Mouse (Mus musculus) urinary bladder, postnatal 10 days (tissue): ENCODE results near the gene Prdx5.
"Not testable (repeated sequence)": the region's sequence is repeated elsewhere in the genome, so short reads cannot be mapped to it uniquely, and the experiment has no call there.

Experiments used
- DNase-seq: peaks from one replicate; pipeline ENCODE4 v3.0.0; 2022; ENCODE audit warnings: low spot score

The Prdx5 gene

DNA sequence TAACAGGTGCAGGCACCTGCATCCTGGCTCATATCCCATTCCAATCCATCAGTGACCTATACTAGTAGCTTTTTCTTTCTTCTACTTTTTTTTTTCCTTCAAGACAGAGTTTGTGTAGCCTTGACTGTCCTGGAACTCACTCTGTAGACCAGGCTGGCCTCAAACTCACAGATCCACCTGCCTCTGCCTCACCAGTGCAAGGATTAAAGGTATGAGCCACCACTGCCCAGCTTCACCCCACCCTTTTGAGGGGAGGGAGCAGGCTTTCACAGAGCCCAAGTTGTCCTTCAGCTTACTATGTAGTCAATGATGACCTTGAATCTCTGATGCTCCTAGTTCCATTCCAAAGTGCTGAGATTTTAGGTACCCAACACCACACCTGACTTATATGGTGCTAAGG lies 9.5 kb upstream of the Prdx5 start:
- DNase-seq = no peak

DNA sequence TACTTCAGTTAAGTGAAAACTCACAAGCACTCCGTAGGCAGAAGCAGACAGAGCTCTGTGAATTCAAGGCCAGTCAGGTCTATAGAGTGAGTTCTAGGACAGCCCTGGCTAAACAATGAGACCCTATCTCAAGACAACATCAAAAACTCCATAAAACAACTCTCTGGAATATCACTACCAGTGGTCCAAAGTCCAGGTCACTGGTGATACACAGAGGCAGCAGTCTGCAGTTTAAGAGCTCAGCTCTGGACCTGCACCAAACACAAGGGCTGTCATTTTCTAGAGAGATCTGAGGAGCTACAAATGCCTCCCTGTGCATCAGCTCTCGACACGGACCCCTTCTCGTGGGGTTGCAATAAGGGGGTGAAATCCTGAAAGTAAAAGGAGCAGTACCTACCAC lies 8.4 kb upstream of the Prdx5 start:
- no peak for DNase-seq

DNA sequence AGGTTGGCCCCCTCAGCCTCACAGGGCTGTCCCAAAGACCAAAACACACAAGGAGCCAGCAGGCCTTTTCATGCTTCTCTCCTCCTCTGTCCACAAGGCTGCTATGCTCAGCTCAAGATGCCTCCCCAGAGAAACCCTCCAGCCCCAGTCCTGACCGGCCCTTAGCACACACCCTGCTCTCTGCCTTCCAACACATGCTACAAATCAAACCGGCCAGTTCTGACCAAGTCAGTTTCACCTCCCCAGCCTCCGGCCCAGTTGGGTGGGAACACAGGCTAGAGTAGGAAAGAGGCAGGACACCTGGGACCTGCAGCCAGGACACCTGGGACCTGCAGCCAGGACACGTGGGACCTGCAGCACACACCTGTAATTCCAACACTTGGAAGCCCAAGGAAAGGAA lies 6.6 kb upstream of the Prdx5 start:
- no peak for DNase-seq

DNA sequence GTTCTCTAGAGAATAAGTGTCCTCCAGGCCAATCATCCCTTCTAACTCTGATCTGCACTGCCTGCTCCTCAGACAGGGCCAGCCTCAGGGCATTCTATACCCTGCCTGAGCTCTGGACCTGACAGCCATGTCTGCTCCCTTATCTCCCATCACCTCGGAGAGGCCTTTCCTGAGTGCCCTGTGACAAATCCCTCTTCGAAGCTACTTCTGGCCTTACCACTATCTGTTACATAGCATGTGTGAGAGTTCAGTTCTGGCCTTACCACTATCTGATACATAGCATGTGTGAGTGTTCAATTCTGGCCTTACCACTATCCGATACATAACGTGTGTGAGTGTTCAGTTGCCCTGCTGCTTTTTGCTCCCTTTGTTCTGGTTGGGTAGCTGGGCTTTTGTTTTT lies 5.4 kb upstream of the Prdx5 start:
- DNase-seq = no peak

DNA sequence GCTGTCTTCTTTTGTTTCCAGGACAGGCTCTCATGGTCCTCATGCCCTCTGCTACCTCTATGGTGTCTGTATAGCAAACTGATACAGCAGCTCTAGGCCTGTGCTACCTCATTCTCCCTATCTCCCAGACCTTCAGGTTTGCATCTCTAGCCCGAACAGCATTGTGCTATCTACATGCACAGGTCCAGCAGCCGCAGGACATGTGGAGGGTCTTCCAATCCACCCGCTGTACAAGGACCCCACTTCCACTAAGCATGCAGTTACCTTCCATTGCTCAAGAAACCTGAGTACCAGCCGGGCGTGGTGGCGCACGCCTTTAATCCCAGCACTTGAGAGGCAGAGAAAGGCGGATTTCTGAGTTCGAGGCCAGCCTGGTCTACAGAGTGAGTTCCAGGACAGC lies 4.6 kb upstream of the Prdx5 start:
- DNase-seq = no peak

DNA sequence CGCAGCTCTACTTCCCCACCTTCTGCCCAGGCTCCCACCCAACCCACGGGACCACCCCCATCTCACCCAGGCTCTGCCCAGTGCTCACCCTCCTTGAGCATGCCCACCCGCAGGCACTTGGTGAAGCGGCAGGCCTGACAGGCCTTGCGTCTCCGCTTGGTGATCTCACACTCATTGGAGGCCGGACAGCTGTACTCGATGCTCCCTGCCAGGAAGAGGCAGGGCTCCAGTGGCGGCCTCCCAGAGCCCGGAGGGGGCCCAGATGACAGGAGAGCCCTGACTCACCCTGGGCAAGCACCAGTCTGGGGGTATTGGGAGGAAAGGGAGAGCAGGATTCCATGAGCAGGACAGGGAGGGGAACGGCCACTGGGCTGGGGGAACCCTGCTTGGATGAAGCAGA lies 4.1 kb upstream of the Prdx5 start:
- DNase-seq = no peak

DNA sequence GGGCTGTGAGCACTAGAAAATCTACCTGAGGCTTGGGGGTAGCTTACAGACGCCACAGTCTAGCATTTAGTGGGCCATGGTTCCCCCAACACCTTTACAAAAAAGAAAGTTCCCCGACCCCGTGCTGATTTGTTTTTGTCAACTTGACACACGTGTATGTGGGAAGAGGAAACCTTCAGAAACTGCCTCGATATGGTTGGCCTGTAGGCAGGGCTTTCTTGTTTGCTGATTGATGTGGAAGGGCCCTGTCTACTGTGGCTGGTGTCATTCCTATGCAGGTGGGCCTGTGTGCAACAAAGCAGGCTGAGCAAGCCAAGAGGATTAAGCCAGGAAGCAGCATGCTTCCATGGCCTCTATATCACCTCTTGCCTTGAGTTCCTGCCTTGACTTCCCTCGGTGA lies 3.1 kb upstream of the Prdx5 start:
- DNase-seq = no peak

DNA sequence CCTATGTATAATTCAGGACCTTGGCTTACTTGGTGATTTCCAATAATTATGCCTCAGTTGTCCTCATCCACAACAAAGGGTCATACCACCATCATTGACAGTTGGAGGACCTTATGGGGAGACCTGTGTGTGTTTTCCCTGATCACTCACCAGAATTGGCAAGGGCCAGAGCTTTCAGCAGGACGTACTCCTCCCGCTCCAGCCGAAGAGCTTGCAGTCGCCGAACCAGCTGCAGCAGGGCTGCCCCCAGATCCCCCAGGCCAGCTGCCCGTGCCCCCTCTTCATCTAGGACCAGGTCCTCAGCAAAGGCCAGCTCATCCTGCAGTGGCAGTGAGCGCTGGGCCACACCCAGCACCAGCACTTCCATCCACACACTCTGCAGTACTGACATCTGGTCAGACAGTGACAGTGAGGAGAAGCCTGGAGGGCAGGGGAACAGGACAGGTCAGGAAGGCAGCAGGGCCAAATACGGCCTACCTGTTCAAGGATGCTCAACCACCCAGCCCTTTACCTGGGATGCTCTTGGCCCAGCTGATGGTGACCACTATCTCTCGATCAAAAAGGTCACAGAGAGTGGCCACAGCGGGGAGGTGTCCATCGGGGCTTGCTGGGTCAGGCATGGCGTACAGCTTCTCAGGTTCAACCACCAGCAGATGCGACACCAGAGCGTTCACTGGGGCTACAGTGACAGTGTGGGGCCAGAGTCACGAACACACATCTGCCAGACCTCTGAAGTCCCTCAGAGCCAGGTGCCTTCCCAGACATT lies 2.5 kb upstream of the Prdx5 start:
- no peak for DNase-seq

DNA sequence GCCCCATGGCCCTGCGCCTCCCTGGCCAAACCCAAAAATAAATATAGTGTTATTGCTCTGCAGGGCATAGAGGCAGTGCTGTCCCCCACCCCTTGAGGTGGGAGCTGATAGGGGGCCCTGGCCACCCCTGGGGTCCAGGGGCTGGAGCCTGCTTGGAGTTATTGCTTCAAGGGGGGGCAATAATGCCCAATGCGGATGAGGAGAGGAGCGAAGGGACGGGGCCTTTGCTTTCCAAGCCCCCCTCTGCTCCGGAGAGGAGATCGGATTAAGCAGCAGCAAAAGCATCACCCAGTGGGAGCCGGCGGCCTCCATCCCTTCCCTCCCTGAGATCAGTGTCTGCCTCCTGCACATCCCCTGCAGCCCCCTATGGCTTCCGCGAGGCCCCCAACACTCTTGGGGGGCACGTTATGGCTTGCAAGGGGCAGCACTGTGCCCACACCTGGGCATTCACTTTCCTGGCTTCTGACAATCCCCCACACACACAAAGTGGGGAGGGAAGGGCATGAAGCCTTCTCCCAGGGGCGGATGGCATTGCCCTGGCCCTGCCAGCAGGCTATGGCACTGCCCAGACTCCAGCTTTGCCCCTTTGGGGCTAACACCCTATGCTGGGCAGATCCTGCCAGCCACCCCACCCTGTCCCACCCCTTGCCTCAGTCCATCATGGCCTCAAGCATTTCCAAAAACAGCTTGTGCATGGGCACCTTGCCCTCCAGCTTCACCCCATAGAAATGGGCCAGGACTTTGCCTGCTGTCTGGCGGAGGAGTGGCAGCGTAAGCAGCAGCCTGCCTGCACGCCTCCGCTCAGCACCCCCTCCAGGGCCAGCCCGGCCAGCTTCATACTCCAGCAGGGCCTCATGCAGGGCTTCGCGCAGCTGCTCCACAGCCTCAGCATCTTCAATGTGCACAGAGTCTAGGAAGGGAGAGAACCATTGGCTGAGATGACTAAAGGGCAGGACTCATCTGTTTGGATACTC lies 1.5 kb upstream of the Prdx5 start:
- no peak for DNase-seq

DNA sequence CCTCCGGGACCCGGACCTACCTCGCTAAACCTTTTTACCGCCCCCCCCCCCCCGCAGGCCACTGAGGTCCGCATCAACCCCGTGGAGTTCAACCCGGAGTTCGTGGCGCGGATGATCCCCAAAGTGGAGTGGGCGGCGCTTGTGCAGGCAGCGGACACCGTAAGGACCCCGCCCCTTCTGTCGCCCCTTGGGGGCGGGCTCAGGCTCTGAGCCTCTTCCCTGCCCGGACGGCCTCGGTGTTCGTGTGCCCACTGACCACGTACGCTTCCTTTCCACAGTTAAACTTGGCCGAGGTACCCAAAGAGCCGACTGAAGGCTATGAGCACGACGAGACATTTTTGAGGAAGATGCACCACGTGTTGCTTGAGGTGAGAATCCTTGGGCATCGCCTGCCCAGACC lies 400 bp upstream of the Prdx5 start:
- not testable (repeated sequence) for DNase-seq

DNA sequence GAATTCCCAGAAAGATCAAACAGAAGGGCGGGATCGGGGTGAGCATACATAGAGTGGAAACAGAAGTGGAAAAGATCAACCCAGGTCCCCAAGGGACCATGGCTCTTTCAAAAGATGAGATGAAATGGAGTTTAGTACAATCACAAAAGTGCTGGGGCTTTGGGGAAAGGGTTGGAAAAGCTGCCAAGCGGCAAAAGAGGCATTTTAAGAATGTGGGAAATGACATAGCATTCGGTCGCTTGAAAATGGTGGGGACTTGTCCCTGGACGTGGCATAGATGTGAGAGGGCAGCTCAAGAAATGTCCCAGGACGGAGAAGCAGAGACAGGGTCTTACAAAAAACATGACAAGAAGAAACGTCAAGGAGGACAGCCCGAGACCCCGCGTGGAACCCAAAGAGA lies 885 bp downstream of the Prdx5 start:
- no peak for DNase-seq

DNA sequence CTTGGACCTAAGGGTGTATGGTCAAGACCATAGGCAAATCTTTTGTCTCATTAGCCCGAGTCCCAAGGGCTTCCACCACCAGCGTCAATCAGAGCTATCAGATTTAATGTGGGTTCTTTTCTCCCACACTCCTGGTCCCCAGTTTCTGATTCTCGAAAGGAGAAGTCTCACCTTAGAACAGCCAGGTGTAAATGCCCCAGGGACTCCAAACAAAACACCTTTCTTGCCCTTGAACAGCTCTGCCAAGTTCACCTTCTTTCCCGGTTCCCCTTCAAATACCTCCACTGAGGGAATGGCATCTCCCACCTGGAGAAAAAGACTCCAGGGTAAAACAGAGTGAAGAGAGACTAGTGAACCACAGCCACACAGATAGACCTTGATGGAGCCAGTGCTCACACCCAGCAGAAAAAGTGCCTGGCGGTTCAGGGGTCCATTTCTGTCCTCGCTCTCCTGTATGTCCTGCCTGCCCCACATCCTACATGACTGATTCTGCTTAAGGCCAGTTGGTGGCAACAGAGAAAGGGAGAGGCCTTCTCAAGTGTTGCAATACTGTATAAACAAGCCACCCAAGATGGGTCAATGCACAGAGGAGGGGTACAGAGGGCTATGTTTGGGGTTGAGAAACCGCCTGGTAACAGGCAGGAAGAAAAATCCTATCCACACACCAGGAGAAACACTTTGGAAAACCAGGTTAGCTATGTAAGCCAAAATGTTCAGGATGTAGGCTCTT lies 1.9 kb downstream of the Prdx5 start:
- DNase-seq = no peak

DNA sequence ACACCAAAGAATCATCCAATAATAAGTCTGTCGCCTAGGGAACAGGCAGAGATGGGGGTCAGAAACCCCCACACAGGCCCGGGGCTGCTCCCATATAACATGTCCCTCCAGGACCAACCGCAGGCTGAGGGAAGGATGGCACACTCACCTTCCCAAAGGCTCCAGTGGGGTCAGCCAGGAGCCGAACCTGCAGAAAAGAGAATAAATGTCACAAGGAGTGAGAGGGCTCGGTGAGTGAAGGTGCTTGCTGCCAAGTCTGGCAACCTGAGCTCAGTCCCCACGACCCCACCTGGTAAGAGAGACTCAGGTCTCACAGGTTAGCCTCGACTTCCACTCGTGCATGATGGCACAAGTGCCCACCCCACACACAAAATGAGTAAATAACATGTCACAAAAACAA lies 2.8 kb downstream of the Prdx5 start:
- no peak for DNase-seq

DNA sequence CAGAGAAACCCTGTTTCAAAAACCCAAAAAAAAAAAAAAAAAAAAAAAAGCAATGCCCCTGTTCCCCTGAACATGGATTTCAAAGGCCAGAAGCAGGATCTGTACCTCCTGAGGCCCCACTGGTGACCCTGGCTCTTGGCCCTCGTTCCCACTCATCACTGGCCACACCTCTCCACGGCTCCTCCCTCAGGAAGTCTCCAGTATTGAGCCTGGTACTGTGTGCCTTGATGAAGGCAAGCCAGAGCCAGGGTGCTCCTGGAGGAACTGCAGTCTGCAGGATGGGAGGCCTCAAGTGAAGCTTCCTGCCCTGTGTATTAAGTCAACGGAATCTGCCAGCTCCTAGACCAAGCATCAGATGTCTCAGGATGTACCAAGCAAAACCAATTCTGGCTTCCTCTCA lies 3.7 kb downstream of the Prdx5 start:
- no peak for DNase-seq

DNA sequence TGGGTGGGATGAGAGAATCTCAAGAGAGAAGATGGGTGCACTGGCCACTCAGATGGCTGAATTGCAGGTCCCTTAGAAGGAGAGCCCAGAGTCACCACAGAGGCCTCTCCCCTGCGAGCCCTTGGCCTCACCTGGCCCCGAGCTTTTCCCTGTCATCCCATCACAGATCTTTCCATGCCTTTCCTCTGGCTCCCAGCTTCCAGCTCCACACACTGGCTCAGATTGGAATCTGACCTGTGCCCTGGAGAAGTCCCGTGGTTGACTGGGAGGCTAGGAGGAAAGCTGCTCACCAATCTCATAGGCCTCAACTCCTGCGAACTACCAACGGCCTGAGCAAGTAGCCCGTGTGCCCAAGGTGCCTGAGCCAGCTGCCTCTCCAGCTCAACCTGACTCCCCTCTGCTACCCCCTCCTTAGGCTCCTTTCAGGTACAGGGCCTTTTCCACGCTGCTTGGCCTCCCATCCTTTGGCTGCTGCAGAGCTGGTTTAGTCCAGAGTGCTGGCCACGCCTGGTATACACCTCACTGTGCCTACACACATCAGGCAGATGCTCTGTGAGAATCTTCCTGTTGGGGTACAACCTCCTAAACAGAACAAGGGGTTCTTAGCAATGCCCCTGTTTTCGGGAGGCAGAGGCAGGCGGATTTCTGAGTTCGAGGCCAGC lies 4.3 kb downstream of the Prdx5 start:
- no peak for DNase-seq

DNA sequence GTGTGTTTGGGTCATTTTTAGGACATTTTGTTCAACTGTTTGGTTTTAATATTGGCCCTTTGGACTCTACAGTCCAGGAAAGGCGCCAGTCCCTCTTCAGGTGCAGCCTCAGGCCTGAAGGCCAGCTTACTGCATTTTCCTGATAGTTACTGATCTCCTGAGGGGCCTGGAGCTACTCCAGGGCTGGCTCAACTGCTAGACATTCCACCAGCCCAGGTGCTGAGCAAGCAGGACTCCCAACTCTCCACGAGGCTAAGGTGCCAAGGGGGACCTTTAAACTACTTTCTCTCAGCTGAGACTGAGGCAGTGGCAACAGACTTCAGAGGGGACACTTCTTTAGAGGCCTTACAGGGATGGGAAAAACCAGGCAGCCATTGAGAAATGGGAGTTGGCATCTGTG lies 5.1 kb downstream of the Prdx5 start:
- no peak for DNase-seq

DNA sequence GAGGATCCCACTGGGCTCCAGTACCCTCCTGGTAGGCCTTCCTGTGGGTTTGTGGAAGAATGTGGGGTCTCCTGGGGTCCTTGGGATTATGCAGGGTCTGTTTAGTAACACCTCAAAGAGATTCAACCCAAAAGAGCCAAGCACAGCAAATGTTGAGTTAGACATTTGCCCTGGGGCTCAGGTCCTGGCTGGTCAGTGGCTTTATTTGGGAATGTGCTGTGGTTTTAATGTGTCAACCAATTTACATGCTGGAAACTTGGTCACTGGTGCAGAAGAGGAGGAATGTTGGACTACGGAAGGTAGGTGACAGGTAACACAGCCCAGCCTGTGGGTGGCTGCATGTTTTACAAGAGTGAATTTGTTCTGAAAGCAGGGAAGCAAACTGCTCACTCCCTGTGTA lies 6.9 kb downstream of the Prdx5 start:
- DNase-seq = no peak

DNA sequence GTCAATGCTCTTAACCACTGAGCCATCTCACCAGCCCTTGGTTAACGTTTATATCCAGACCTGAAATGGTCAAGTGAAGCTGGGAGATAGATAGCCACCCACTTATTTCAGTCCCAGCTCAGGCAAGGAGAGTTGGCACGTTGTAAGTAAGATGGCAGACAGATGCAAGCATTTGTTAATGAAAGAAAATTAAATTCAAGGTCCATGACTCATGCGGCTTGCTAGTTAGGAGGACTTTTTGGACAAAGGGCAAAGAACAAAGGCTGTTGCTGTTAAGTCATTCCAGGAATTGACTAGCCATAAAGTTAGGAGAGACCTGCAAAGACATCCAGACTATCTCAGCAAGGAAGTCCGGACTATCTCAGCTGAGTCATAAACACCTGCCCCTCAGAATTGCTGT lies 10.3 kb downstream of the Prdx5 start:
- DNase-seq = no peak

DNA sequence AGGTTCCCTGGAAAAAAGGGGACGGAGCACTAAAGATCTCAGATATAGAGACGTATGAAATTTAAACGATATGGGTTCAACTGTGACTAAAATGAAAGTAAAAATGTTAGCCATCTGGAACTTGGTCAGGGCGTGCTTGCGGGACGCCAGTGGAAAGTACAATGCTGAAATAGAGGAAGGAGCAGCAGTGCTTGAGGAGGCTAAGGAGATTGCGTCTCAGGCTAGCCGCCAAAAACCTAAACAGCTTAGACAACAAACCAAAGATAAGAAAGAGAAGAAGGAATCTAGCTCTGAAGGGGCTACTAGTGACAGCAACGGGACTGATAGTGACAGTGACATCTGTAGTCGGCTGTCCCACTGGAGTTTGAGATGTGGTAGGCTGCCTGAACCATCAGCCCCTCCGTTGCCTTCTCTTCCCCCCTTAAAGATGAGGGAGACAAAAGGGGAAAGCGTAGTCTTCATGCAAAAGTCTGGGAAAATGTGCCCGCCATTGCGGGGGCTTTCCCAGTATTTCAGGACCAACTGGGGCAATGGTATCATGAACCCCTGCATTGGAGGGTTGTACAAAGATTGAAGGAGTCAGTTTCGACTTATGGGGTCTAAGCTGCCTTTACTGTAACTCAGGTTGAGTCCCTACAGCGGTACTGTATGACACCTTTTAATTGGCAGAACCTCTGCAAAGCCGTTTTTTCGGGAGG lies 14.1 kb downstream of the Prdx5 start:
- DNase-seq = not testable (repeated sequence)

DNA sequence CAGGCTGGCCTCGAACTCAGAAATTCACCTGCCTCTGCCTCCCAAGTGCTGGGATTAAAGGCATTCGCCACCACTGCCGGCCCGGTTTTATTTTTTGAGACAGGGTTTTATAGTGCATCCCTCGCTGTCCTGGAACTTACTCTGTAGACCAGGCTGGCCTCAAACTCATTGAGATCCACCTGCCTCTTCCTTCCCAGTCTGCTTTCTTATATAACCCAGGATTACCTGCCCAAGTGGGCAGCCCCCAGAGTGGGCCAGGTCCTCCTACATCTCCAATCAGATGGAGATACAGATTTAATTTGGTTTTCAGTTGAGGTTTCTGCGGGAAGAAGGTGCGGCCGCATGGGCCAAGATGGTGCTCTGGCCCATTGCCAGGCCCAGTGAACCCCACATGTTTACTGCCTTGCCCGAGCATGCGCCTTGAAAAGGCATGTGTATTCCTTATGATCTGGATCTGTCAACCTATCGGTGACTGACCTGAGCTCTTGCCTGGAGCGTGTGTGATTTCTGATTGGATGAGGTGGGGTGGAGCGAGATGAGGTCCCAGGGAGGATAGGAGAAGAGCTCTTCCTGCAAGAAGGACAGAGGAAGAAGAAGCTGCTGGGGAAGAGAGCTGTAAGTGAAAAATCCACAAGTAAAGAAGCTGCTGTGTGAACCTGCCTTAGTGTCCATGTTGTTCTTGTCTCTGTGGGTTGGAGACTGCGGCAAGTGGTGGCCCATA lies 16.0 kb downstream of the Prdx5 start:
- DNase-seq = no peak

DNA sequence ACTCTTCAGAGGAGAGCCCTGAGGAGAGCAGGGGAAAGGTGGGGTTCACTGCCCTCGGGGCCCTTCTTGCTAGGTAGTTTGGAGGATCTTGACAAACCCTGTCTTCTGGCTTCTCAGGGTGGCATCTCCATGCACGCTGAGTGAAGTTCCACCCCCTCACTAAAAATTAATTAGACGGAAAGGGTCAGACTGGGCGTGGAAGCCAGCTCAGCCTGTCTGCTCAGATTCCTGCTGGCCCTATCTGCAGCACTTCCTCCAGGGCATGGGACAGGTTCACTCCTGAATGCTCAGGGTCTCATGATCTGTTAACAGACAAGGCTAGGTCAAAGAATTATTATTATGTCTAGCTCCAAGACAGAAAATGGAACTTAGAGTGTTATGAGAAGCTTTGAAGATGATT lies 17.4 kb downstream of the Prdx5 start:
- no peak for DNase-seq
